Mouse (Mus musculus): Measurements from ENCODE around the gene Pdzk1. TPM values are rescaled to one million over a fixed set of nuclear protein-coding genes. Genes with fewer than 3 reads are reported as not detected.

The Pdzk1 gene
- polyA plus RNA-seq, 1 experiment from 2014 or later: not detected

- Histone ChIP-seq H3K27ac (ENCODE audit: low read length) (no peak overlapping the region), H3K9me3 (ENCODE audit: control insufficient read depth, low read depth, low read length) (no peaks in the 10 kb centered on the region), H3K27me3 (ENCODE audit: control insufficient read depth, insufficient read depth, low read length) (no peaks in the 10 kb centered on the region), H3K9ac (replicated peaks; ENCODE audit: low read depth, low read length) (no peak overlapping the region), H3K4me1 (ENCODE audit: control insufficient read depth, insufficient read depth, low read length) (no peaks in the 10 kb centered on the region), H3K36me3 (ENCODE audit: control insufficient read depth, insufficient read depth, low read length) (no peaks in the 10 kb centered on the region), H3K4me2 (replicated peaks; ENCODE audit: low read depth, low read length) (no peak overlapping the region), H3K4me3 (ENCODE audit: low read depth, low read length) (no peak overlapping the region)
- ATAC-seq (ENCODE audit: insufficient number of reproducible peaks, insufficient read depth, low FRiP score, low read depth): no peak
- 68% methylated on average over 9 of the region's 9 CpGs for WGBS
Measured at GRCm38 (mm10) chr3:96845806-96846205, 16.7 kb downstream of the Pdzk1 start.

- 90% methylated on average over 12 of the region's 12 CpGs for WGBS
- Histone ChIP-seq H3K9me3 (ENCODE audit: control insufficient read depth, low read depth, low read length) (no peaks in the 10 kb centered on the region), H3K4me3 (ENCODE audit: low read depth, low read length) (no peak overlapping the region), H3K36me3 (ENCODE audit: control insufficient read depth, insufficient read depth, low read length) (no peaks in the 10 kb centered on the region), H3K4me1 (ENCODE audit: control insufficient read depth, insufficient read depth, low read length) (no peaks in the 10 kb centered on the region), H3K4me2 (replicated peaks; ENCODE audit: low read depth, low read length) (no peak overlapping the region), H3K27me3 (ENCODE audit: control insufficient read depth, insufficient read depth, low read length) (no peaks in the 10 kb centered on the region), H3K9ac (replicated peaks; ENCODE audit: low read depth, low read length) (no peak overlapping the region), H3K27ac (ENCODE audit: low read length) (no peak overlapping the region)
- no peak for ATAC-seq (ENCODE audit: insufficient number of reproducible peaks, insufficient read depth, low FRiP score, low read depth)
Measured at GRCm38 (mm10) chr3:96846985-96847384, 17.9 kb downstream of the Pdzk1 start.

GRCm38 (mm10) chr3:96847661-96848060, 18.6 kb downstream of the Pdzk1 start:
- Histone ChIP-seq H3K4me3 (ENCODE audit: low read depth, low read length) (no peak overlapping the region), H3K9ac (replicated peaks; ENCODE audit: low read depth, low read length) (no peak overlapping the region), H3K4me1 (ENCODE audit: control insufficient read depth, insufficient read depth, low read length) (no peaks in the 10 kb centered on the region), H3K27me3 (ENCODE audit: control insufficient read depth, insufficient read depth, low read length) (no peaks in the 10 kb centered on the region), H3K36me3 (ENCODE audit: control insufficient read depth, insufficient read depth, low read length) (no peaks in the 10 kb centered on the region), H3K27ac (ENCODE audit: low read length) (no peak overlapping the region), H3K9me3 (ENCODE audit: control insufficient read depth, low read depth, low read length) (no peaks in the 10 kb centered on the region), H3K4me2 (replicated peaks; ENCODE audit: low read depth, low read length) (no peak overlapping the region)
- no peak for ATAC-seq (ENCODE audit: insufficient number of reproducible peaks, insufficient read depth, low FRiP score, low read depth)
- 20% methylated on average over 6 of the region's 6 CpGs for WGBS

GRCm38 (mm10) chr3:96848470-96848869, 19.4 kb downstream of the Pdzk1 start:
- no peak overlapping the region for H3K9ac ChIP-seq (replicated peaks; ENCODE audit: low read depth, low read length)
- H3K36me3 ChIP-seq (ENCODE audit: control insufficient read depth, insufficient read depth, low read length): no peaks in the 10 kb centered on the region
- 89% methylated on average over 7 of the region's 8 CpGs for WGBS
- H3K27ac ChIP-seq (ENCODE audit: low read length): no peak overlapping the region
- H3K27me3 ChIP-seq (ENCODE audit: control insufficient read depth, insufficient read depth, low read length): no peaks in the 10 kb centered on the region
- no peak overlapping the region for H3K4me3 ChIP-seq (ENCODE audit: low read depth, low read length)
- H3K9me3 ChIP-seq (ENCODE audit: control insufficient read depth, low read depth, low read length): no peaks in the 10 kb centered on the region
- no peak overlapping the region for H3K4me2 ChIP-seq (replicated peaks; ENCODE audit: low read depth, low read length)
- ATAC-seq (ENCODE audit: insufficient number of reproducible peaks, insufficient read depth, low FRiP score, low read depth): no peak
- H3K4me1 ChIP-seq (ENCODE audit: control insufficient read depth, insufficient read depth, low read length): no peaks in the 10 kb centered on the region

GRCm38 (mm10) chr3:96849168-96849727, 20.2 kb downstream of the Pdzk1 start:
- no peak overlapping the region for H3K4me3 ChIP-seq (ENCODE audit: low read depth, low read length)
- no peaks in the 10 kb centered on the region for H3K9me3 ChIP-seq (ENCODE audit: control insufficient read depth, low read depth, low read length)
- H3K36me3 ChIP-seq (ENCODE audit: control insufficient read depth, insufficient read depth, low read length): no peaks in the 10 kb centered on the region
- no peak overlapping the region for H3K27ac ChIP-seq (ENCODE audit: low read length)
- H3K4me1 ChIP-seq (ENCODE audit: control insufficient read depth, insufficient read depth, low read length): no peaks in the 10 kb centered on the region
- ATAC-seq (ENCODE audit: insufficient number of reproducible peaks, insufficient read depth, low FRiP score, low read depth): no peak
- H3K27me3 ChIP-seq (ENCODE audit: control insufficient read depth, insufficient read depth, low read length): no peaks in the 10 kb centered on the region
- H3K4me2 ChIP-seq (replicated peaks; ENCODE audit: low read depth, low read length): no peak overlapping the region
- WGBS: 87% methylated on average over 2 of the region's 2 CpGs
- H3K9ac ChIP-seq (replicated peaks; ENCODE audit: low read depth, low read length): no peak overlapping the region

GRCm38 (mm10) chr3:96852561-96852960, 23.5 kb downstream of the Pdzk1 start:
- H3K36me3 ChIP-seq (ENCODE audit: control insufficient read depth, insufficient read depth, low read length): no peaks in the 10 kb centered on the region
- 64% methylated on average over 6 of the region's 6 CpGs for WGBS
- H3K27ac ChIP-seq (ENCODE audit: low read length): no peak overlapping the region
- no peak overlapping the region for H3K4me3 ChIP-seq (ENCODE audit: low read depth, low read length)
- H3K4me1 ChIP-seq (ENCODE audit: control insufficient read depth, insufficient read depth, low read length): no peaks in the 10 kb centered on the region
- ATAC-seq (ENCODE audit: insufficient number of reproducible peaks, insufficient read depth, low FRiP score, low read depth): no peak
- H3K9me3 ChIP-seq (ENCODE audit: control insufficient read depth, low read depth, low read length): no peaks in the 10 kb centered on the region
- H3K9ac ChIP-seq (replicated peaks; ENCODE audit: low read depth, low read length): no peak overlapping the region
- no peaks in the 10 kb centered on the region for H3K27me3 ChIP-seq (ENCODE audit: control insufficient read depth, insufficient read depth, low read length)
- no peak overlapping the region for H3K4me2 ChIP-seq (replicated peaks; ENCODE audit: low read depth, low read length)

- Histone ChIP-seq H3K4me1 (ENCODE audit: control insufficient read depth, insufficient read depth, low read length) (no peaks in the 10 kb centered on the region), H3K9ac (replicated peaks; ENCODE audit: low read depth, low read length) (no peak overlapping the region), H3K4me2 (replicated peaks; ENCODE audit: low read depth, low read length) (no peak overlapping the region), H3K4me3 (ENCODE audit: low read depth, low read length) (no peak overlapping the region), H3K9me3 (ENCODE audit: control insufficient read depth, low read depth, low read length) (no peaks in the 10 kb centered on the region), H3K27ac (ENCODE audit: low read length) (no peak overlapping the region), H3K27me3 (ENCODE audit: control insufficient read depth, insufficient read depth, low read length) (no peaks in the 10 kb centered on the region), H3K36me3 (ENCODE audit: control insufficient read depth, insufficient read depth, low read length) (no peaks in the 10 kb centered on the region)
- WGBS: 81% methylated on average over 4 of the region's 4 CpGs
- no peak for ATAC-seq (ENCODE audit: insufficient number of reproducible peaks, insufficient read depth, low FRiP score, low read depth)
Measured at GRCm38 (mm10) chr3:96854376-96854775, 25.3 kb downstream of the Pdzk1 start.

- no peak overlapping the region for H3K4me2 ChIP-seq (replicated peaks; ENCODE audit: low read depth, low read length)
- H3K36me3 ChIP-seq (ENCODE audit: control insufficient read depth, insufficient read depth, low read length): no peaks in the 10 kb centered on the region
- H3K27me3 ChIP-seq (ENCODE audit: control insufficient read depth, insufficient read depth, low read length): no peaks in the 10 kb centered on the region
- WGBS: 67% methylated on average over 3 of the region's 3 CpGs
- H3K27ac ChIP-seq (ENCODE audit: low read length): no peak overlapping the region
- no peaks in the 10 kb centered on the region for H3K4me1 ChIP-seq (ENCODE audit: control insufficient read depth, insufficient read depth, low read length)
- no peak overlapping the region for H3K9ac ChIP-seq (replicated peaks; ENCODE audit: low read depth, low read length)
- no peak for ATAC-seq (ENCODE audit: insufficient number of reproducible peaks, insufficient read depth, low FRiP score, low read depth)
- H3K4me3 ChIP-seq (ENCODE audit: low read depth, low read length): no peak overlapping the region
- no peaks in the 10 kb centered on the region for H3K9me3 ChIP-seq (ENCODE audit: control insufficient read depth, low read depth, low read length)
Measured at GRCm38 (mm10) chr3:96855833-96856232, 26.7 kb downstream of the Pdzk1 start.

GRCm38 (mm10) chr3:96860498-96860897, 31.4 kb downstream of the Pdzk1 start:
- Histone ChIP-seq H3K4me3 (ENCODE audit: low read depth, low read length) (no peak overlapping the region), H3K4me1 (ENCODE audit: control insufficient read depth, insufficient read depth, low read length) (no peaks in the 10 kb centered on the region), H3K4me2 (replicated peaks; ENCODE audit: low read depth, low read length) (no peak overlapping the region), H3K36me3 (ENCODE audit: control insufficient read depth, insufficient read depth, low read length) (no peaks in the 10 kb centered on the region), H3K9ac (replicated peaks; ENCODE audit: low read depth, low read length) (no peak overlapping the region), H3K9me3 (ENCODE audit: control insufficient read depth, low read depth, low read length) (no peaks in the 10 kb centered on the region), H3K27ac (ENCODE audit: low read length) (no peak overlapping the region), H3K27me3 (ENCODE audit: control insufficient read depth, insufficient read depth, low read length) (no peaks in the 10 kb centered on the region)
- no peak for ATAC-seq (ENCODE audit: insufficient number of reproducible peaks, insufficient read depth, low FRiP score, low read depth)
- 92% methylated on average over 5 of the region's 5 CpGs for WGBS

All from stomach, embryonic 14.5 days (tissue).